Mouse (Mus musculus) bone marrow, adult 2 months (tissue): ENCODE results near the gene Vps26a.

Experiments
- CTCF ChIP-seq: fragments of 200-500 bp; IDR thresholded peaks from 2 replicates; pipeline ENCODE4 v1.5.1; 2011; ENCODE audit warnings: low read length, control low read depth; ENCODE audit not compliant: control insufficient read depth, insufficient read depth
- POLR2A ChIP-seq: fragments of 200-500 bp; IDR thresholded peaks from 2 replicates; pipeline ENCODE4 v1.6.1; 2011; ENCODE audit warnings: low read depth, mild to moderate bottlenecking, control low read depth, low read length, borderline replicate concordance; ENCODE audit not compliant: control insufficient read depth

DNA sequence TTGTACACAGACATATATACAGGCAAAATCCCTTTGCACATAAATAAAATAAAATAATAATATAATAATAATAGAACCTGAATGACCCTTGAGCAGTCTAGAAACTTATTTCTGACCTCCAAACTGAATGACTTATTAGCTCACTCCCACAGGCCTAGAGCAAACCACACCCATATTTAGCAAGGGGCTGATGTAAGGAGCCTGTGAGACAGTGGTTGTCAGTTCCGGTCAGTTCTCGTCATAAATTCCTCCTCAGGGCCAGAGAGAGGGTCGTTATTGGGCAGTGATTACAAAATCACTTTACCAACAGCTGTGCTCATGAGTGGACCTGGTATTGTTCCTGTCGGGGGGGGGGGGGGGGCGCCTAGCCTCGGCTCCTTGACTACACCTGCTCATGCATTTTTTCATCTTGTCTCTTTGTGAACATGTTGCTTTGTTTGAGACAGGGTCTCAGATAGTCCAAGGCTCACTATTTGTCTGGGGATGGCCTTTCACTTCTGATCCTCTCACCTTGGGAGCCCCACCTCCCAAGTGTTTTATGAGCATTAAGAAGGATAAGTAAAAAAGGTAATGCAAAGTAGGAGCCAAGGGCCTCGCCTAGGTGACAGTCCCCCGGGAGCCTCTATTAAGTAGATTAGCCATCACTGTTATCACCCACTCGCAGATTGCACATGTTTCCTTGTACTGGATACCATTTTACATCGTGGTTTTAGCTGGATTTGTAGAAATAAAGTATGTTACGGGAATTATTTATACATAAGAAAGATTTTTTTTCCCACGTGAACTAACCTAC lies 17.4 kb upstream of the Vps26a start:
- TF ChIP-seq CTCF = no peak
- TF ChIP-seq POLR2A = no peak
